ENCODE assay signal across 8 mouse cellular contexts in genomic region chr14:79390265-79390926, GRCm38 (mm10). TPM values are rescaled to one million over a fixed set of nuclear protein-coding genes. Genes with fewer than 3 reads are reported as not detected.
DNase-seq lines count a peak whose midpoint lies in the region; ATAC-seq and TF ChIP-seq lines count a peak whose summit lies in the region.

Naa16 (minus strand) TSS chr14:79390778.

- peak within 1 kb of the TSS; percentile 92 for H3K27ac ChIP-seq in bone marrow macrophage, adult 2 months (ENCODE audit: insufficient read depth, low read depth, low read length)
- H3K27ac ChIP-seq in embryonic fibroblast, embryonic 13.5 days (ENCODE audit: insufficient read depth, low read length): peak within 1 kb of the TSS; percentile 94
- peak within 1 kb of the TSS; percentile 98 for H3K27ac ChIP-seq in heart, embryonic 11.5 days (ENCODE audit: low read depth, low read length)
- H3K27ac ChIP-seq in kidney, embryonic 16.5 days (ENCODE audit: low read length): peak within 1 kb of the TSS; percentile 99
- peak within 1 kb of the TSS; percentile 89 for H3K27ac ChIP-seq in liver, adult 2 months (replicated peaks; ENCODE audit: insufficient read depth, low read depth, low read length)

- peak; percentile 64; the same call in 1 of the 2 replicates for TF ChIP-seq POLR2A in bone marrow macrophage, adult 2 months (IDR thresholded peaks at IDR 0.05; ENCODE audit: borderline replicate concordance, low read depth, low read length)
- TF ChIP-seq POLR2A in embryonic fibroblast, embryonic 13.5 days (IDR thresholded peaks at IDR 0.05; ENCODE audit: low read depth, low read length): peak; percentile 96
- TF ChIP-seq POLR2A in liver, adult 2 months (IDR thresholded peaks at IDR 0.05; ENCODE audit: extremely low read depth, insufficient read depth, low read length): peak; percentile 54
- peak; percentile 95 for TF ChIP-seq POLR2A in myocyte (IDR thresholded peaks at IDR 0.05; ENCODE audit: insufficient read length, low read depth)

- no peaks in the 10 kb centered on the region for H3K27me3 ChIP-seq in heart, embryonic 11.5 days (ENCODE audit: control insufficient read depth, insufficient read depth, low read length)
- H3K27me3 ChIP-seq in kidney, embryonic 16.5 days (ENCODE audit: insufficient read depth, low read length): no peaks in the 10 kb centered on the region
- no peaks in the 10 kb centered on the region for H3K27me3 ChIP-seq in liver, adult 2 months (ENCODE audit: control insufficient read depth, insufficient read depth, low read length)
- no peaks in the 10 kb centered on the region for H3K27me3 ChIP-seq in myocyte (ENCODE audit: control insufficient read depth, insufficient read depth, insufficient read length)
- no peaks in the 10 kb centered on the region for H3K27me3 ChIP-seq in splenic B cell, adult 2 months (ENCODE audit: control insufficient read depth, insufficient read depth, low read length, poor library complexity, severe bottlenecking)

- peak within 1 kb of the TSS; percentile 94 for H3ac ChIP-seq in myocyte (ENCODE audit: control insufficient read depth, insufficient read length)

- H3K79me2 ChIP-seq in liver, adult 2 months (ENCODE audit: control insufficient read depth, insufficient read depth, low read length): peaks cover 7% of the 10 kb centered on the region; the same call in 1 of the 2 replicates
- H3K79me2 ChIP-seq in myocyte (ENCODE audit: control insufficient read depth, insufficient read depth): peaks cover 47% of the 10 kb centered on the region

- DNase-seq in A20 (ENCODE audit: low read depth, low spot score): peak; percentile 96
- peak; percentile 69 for DNase-seq in liver, adult 2 months (ENCODE audit: extremely low read depth, low read depth, low spot score)
- peak; percentile 96 for DNase-seq in splenic B cell, adult 2 months (ENCODE audit: low read depth, low spot score)

- peaks cover 14% of the 10 kb centered on the region for H3K4me1 ChIP-seq in bone marrow macrophage, adult 2 months (ENCODE audit: control insufficient read depth, insufficient read depth, low read length)
- H3K4me1 ChIP-seq in embryonic fibroblast, embryonic 13.5 days (ENCODE audit: control insufficient read depth, insufficient read depth, low read length): peaks cover 4% of the 10 kb centered on the region; the same call in 1 of the 2 replicates
- H3K4me1 ChIP-seq in heart, embryonic 11.5 days (ENCODE audit: control insufficient read depth, insufficient read depth, low read length): peaks cover 6% of the 10 kb centered on the region
- peaks cover 10% of the 10 kb centered on the region for H3K4me1 ChIP-seq in kidney, embryonic 16.5 days (ENCODE audit: insufficient read depth, low read length)
- H3K4me1 ChIP-seq in liver, adult 2 months (ENCODE audit: control insufficient read depth, insufficient read depth, low read length): peaks cover 6% of the 10 kb centered on the region; the same call in 1 of the 2 replicates

- peak within 1 kb of the TSS; percentile 100 for H3K4me3 ChIP-seq in bone marrow macrophage, adult 2 months (ENCODE audit: insufficient read depth, low read length)
- H3K4me3 ChIP-seq in embryonic fibroblast, embryonic 13.5 days (ENCODE audit: insufficient read depth, low read length): peak within 1 kb of the TSS; percentile 92
- peak within 1 kb of the TSS; percentile 73 for H3K4me3 ChIP-seq in heart, embryonic 11.5 days (ENCODE audit: low read depth, low read length)
- peak within 1 kb of the TSS; percentile 87 for H3K4me3 ChIP-seq in kidney, embryonic 16.5 days (ENCODE audit: low read length)
- peak within 1 kb of the TSS; percentile 99 for H3K4me3 ChIP-seq in liver, adult 2 months (ENCODE audit: insufficient read depth, low read depth, low read length)
- peak within 1 kb of the TSS; percentile 66 for H3K4me3 ChIP-seq in myocyte

- TF ChIP-seq CTCF in bone marrow macrophage, adult 2 months (IDR thresholded peaks at IDR 0.05; ENCODE audit: low read depth, low read length): 0 out of 2 replicates have a peak, but pooled peaks have one; percentile 15
- TF ChIP-seq CTCF in embryonic fibroblast, embryonic 13.5 days (IDR thresholded peaks at IDR 0.05; ENCODE audit: borderline replicate concordance, insufficient read depth, low read length): 0 out of 2 replicates have a peak, but pooled peaks have one; percentile 18
- peak; percentile 40 for TF ChIP-seq CTCF in liver, adult 2 months (IDR thresholded peaks at IDR 0.05; ENCODE audit: low read depth, low read length)

- WGBS in heart, embryonic 11.5 days (ENCODE audit: insufficient replicate concordance): under 1% methylated on average over 64 of the region's 71 CpGs
- WGBS in kidney, embryonic 16.5 days: under 1% methylated on average over 65 of the region's 71 CpGs
- under 1% methylated on average over 71 of the region's 71 CpGs for WGBS in liver, adult 2 months

- peak within 1 kb of the TSS; percentile 80 for H3K9ac ChIP-seq in heart, embryonic 11.5 days (ENCODE audit: low read depth, low read length)
- H3K9ac ChIP-seq in kidney, embryonic 16.5 days (replicated peaks; ENCODE audit: low read length): peak within 1 kb of the TSS; percentile 98
- peak within 1 kb of the TSS; percentile 99 for H3K9ac ChIP-seq in liver, adult 2 months (ENCODE audit: low read depth, low read length)

- H3K9me3 ChIP-seq in heart, embryonic 11.5 days (replicated peaks; ENCODE audit: control insufficient read depth, low read length): no peaks in the 10 kb centered on the region
- no peaks in the 10 kb centered on the region for H3K9me3 ChIP-seq in kidney, embryonic 16.5 days (ENCODE audit: low read length)

- no peaks in the 10 kb centered on the region for H3K36me3 ChIP-seq in heart, embryonic 11.5 days (ENCODE audit: control insufficient read depth, insufficient read depth, low read length)
- peaks cover 6% of the 10 kb centered on the region; the same call in 1 of the 2 replicates for H3K36me3 ChIP-seq in kidney, embryonic 16.5 days (ENCODE audit: insufficient read depth, low read length)
- peaks cover 8% of the 10 kb centered on the region for H3K36me3 ChIP-seq in liver, adult 2 months (ENCODE audit: control insufficient read depth, insufficient read depth, low read length)
- H3K36me3 ChIP-seq in myocyte (ENCODE audit: control insufficient read depth, insufficient read depth): peaks cover 5% of the 10 kb centered on the region
- H3K36me3 ChIP-seq in splenic B cell, adult 2 months (ENCODE audit: control insufficient read depth, insufficient read depth, low read length, poor library complexity, severe bottlenecking): no peaks in the 10 kb centered on the region

- peak; percentile 93 for ATAC-seq in heart, embryonic 11.5 days (replicated peaks; ENCODE audit: insufficient number of reproducible peaks, low FRiP score, low TSS enrichment)
- ATAC-seq in kidney, embryonic 16.5 days (ENCODE audit: low FRiP score, low TSS enrichment): peak; percentile 98

- H3K4me2 ChIP-seq in heart, embryonic 11.5 days: peak within 1 kb of the TSS; percentile 70
- H3K4me2 ChIP-seq in kidney, embryonic 16.5 days (replicated peaks; ENCODE audit: low read depth, low read length): peak within 1 kb of the TSS; percentile 89
- peak within 1 kb of the TSS; percentile 77 for H3K4me2 ChIP-seq in myocyte (ENCODE audit: low read depth)

TF ChIP-seq in myocyte, 11 proteins besides CTCF, POLR2A, EP300 and RAD21:
- peak; percentile 35 for TF ChIP-seq TCF3 (IDR thresholded peaks at IDR 0.05; ENCODE audit: insufficient read length, low read depth)
- peak in 2 of 3 experiments; percentile 49 to 62 for TF ChIP-seq MYOD1 (IDR thresholded peaks at IDR 0.05; ENCODE audit: control insufficient read depth in 1 of 3, insufficient read length in 2 of 3, low read depth in 2 of 3)
- TF ChIP-seq E2F4 (IDR thresholded peaks at IDR 0.05; ENCODE audit: insufficient read depth): peak; percentile 59
- peak; percentile 54 for TF ChIP-seq SRF (IDR thresholded peaks at IDR 0.05; ENCODE audit: control insufficient read depth, insufficient read length, low read depth)
- TF ChIP-seq USF1 (IDR thresholded peaks at IDR 0.05; ENCODE audit: low read depth): no peak
- TF ChIP-seq REST (IDR thresholded peaks at IDR 0.05; ENCODE audit: insufficient read depth, insufficient read length): no peak
- TF ChIP-seq CEBPB (IDR thresholded peaks at IDR 0.05; ENCODE audit: insufficient read depth, poor library complexity, severe bottlenecking): no peak
- peak in 2 of 3 experiments; percentile 65 to 76 for TF ChIP-seq MYOG (IDR thresholded peaks at IDR 0.05; ENCODE audit: control insufficient read depth in 1 of 3, insufficient read depth in 1 of 3, insufficient read length in 2 of 3, low read depth in 2 of 3)
- peak; percentile 93 for TF ChIP-seq POLR2AphosphoS2 (IDR thresholded peaks at IDR 0.05; ENCODE audit: insufficient read length, low read depth)
- TF ChIP-seq TCF12 (IDR thresholded peaks at IDR 0.05; ENCODE audit: insufficient read depth, poor library complexity, severe bottlenecking): no peak
- TF ChIP-seq MAX (IDR thresholded peaks at IDR 0.05; ENCODE audit: low read depth): no peak
TF ChIP-seq in myocyte: peak in this region for 6.

RNA-seq across cellular contexts. Expression of gene Naa16, which starts in this region (rescaled TPM):
- polyA plus RNA-seq in bone marrow macrophage, adult 2 months (2012; ENCODE audit: insufficient read depth, insufficient read length, missing spikeins): 24.1 and 25.4 TPM in 2 replicates
- 19.8 and 20.5 TPM in 2 replicates for polyA plus RNA-seq in embryonic fibroblast, embryonic 13.5 days (2011; ENCODE audit: insufficient read length, low read depth, missing spikeins)
- polyA plus RNA-seq in heart, embryonic 11.5 days (2014; fragmentation: Nextera tagmentation; extraction: Ambion mirVana): 22.7 and 27.8 TPM in 2 replicates
- 37.8 and 42.9 TPM in 2 replicates for polyA plus RNA-seq in kidney, embryonic 16.5 days (2015; fragmentation: Nextera tagmentation; extraction: Ambion mirVana)
- 3.9 and 5.2 TPM in 2 replicates for total RNA-seq in liver, adult 2 months (2014; rRNA removed)
- polyA plus RNA-seq in liver, adult 2 months (2012; rRNA removed): 2.0 and 2.2 TPM in 2 replicates
- 3.6 TPM for polyA plus RNA-seq in myocyte (2012; fragmentation: generic; extraction: Trizol)

Comparison
In these comparisons a context has a peak if more than half of its experiments do, and no peak if none do; other contexts are left out.
1. Peak in every context shown above with its lines: DNase-seq, ATAC-seq, H3K4me3 ChIP-seq and H3K27ac ChIP-seq.